Mouse (Mus musculus): ENCODE measurements around the gene Myom1. TPM values are rescaled to one million over a fixed set of nuclear protein-coding genes. Genes with fewer than 3 reads are reported as not detected.

Gene Myom1
- polyA plus RNA-seq, 1 experiment from 2014 or later: 3.9 TPM

DNA sequence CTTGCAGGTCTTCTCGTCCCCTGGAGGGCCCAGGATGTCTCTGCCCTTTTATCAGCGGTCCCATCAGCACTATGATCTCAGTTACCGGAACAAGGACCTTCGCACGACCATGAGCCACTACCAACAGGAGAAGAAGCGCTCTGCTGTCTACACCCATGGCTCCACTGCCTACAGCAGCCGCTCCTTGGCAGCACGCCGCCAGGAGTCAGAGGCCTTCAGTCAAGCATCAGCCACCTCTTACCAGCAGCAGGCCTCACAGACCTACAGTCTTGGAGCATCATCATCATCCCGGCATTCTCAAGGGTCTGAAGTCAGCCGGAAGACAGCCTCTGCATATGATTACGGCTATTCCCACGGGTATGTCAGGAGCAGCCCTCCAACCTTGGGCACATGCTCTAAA, 20.4 kb downstream of the Myom1 start:
- H3K36me3 ChIP-seq: no peaks in the 10 kb centered on the region
- 81% methylated on average over 13 of the region's 13 CpGs for WGBS (ENCODE audit: insufficient replicate concordance)
- H3K4me2 ChIP-seq: no peak overlapping the region
- H3K4me3 ChIP-seq: no peak overlapping the region
- no peak overlapping the region for H3K9ac ChIP-seq
- no peak overlapping the region for H3K27ac ChIP-seq
- ATAC-seq: no peak
- H3K9me3 ChIP-seq (replicated peaks): no peaks in the 10 kb centered on the region
- H3K4me1 ChIP-seq: peaks cover 12% of the 10 kb centered on the region
- H3K27me3 ChIP-seq (replicated peaks): no peaks in the 10 kb centered on the region

DNA sequence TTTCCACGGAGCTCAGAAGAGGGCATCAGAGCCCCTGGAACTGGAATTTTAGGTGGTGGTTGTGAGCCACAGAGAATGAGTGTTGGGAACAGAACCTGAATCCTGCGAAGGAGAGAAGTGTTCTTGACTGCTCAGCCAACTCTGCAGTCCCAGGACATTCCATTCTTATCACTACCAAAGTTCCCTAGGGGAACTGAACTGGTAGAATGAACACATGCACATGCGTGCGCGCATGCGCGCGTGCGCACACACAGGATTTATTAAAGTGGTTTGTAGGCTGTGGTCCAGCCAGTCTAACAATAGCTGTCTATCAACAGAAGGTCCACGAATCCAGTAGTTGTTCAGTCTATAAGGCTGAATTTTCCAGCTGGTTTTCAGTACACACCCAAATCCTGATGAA, 21.6 kb downstream of the Myom1 start:
- Histone ChIP-seq H3K4me1 (peaks cover 9% of the 10 kb centered on the region), H3K9ac (no peak overlapping the region), H3K4me2 (no peak overlapping the region), H3K27me3 (replicated peaks) (no peaks in the 10 kb centered on the region), H3K9me3 (replicated peaks) (no peaks in the 10 kb centered on the region), H3K27ac (no peak overlapping the region), H3K36me3 (no peaks in the 10 kb centered on the region), H3K4me3 (no peak overlapping the region)
- ATAC-seq: no peak
- WGBS (ENCODE audit: insufficient replicate concordance): 90% methylated on average over 10 of the region's 10 CpGs

DNA sequence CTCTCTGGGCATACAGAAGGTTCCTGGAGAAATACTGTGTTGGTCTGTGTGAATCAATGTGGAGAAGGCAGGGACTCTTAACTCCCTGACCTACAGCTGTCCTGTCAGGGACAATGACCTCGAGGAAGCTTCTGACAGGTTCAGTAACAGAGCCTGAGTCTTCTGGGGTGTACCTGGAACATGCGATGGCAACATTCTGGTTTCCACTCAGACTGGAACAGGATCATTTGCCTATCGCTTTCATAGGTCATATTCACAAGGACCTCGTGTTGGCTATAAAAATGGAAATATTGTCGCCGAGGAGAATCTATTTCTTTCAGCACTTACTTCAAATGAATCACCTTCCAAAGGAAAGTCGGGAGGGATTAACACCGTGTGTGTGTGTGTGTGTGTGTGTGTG, 23.5 kb downstream of the Myom1 start:
- ATAC-seq: no peak
- H3K36me3 ChIP-seq: no peaks in the 10 kb centered on the region
- no peaks in the 10 kb centered on the region for H3K27me3 ChIP-seq (replicated peaks)
- WGBS (ENCODE audit: insufficient replicate concordance): 72% methylated on average over 8 of the region's 8 CpGs
- H3K9ac ChIP-seq: no peak overlapping the region
- H3K27ac ChIP-seq: no peak overlapping the region
- H3K4me1 ChIP-seq: no peaks in the 10 kb centered on the region
- no peaks in the 10 kb centered on the region for H3K9me3 ChIP-seq (replicated peaks)
- no peak overlapping the region for H3K4me2 ChIP-seq
- H3K4me3 ChIP-seq: no peak overlapping the region

DNA sequence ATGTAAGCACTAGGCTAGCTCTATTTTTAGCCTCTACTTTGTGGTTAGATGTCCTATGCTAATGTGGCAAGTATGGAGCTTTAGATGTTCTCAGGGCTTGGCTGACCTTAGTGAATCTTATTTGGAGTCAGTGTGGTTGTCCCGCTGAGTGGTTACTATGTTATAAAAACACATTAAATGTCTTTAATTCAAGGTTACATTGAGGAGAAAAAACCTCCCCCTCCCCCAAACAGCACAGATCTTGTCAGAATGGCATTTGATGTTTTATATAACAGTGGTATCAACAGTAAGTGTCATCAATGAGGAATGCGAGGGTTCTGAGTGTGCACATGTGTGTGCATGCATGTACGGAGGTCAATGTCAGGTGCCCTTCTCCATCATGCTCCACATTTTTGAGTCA, 24.8 kb downstream of the Myom1 start:
- Histone ChIP-seq H3K9me3 (replicated peaks) (no peaks in the 10 kb centered on the region), H3K4me3 (no peak overlapping the region), H3K4me1 (no peaks in the 10 kb centered on the region), H3K27ac (no peak overlapping the region), H3K9ac (no peak overlapping the region), H3K36me3 (no peaks in the 10 kb centered on the region), H3K4me2 (no peak overlapping the region), H3K27me3 (replicated peaks) (no peaks in the 10 kb centered on the region)
- 82% methylated on average over 3 of the region's 3 CpGs for WGBS (ENCODE audit: insufficient replicate concordance)
- ATAC-seq: no peak

DNA sequence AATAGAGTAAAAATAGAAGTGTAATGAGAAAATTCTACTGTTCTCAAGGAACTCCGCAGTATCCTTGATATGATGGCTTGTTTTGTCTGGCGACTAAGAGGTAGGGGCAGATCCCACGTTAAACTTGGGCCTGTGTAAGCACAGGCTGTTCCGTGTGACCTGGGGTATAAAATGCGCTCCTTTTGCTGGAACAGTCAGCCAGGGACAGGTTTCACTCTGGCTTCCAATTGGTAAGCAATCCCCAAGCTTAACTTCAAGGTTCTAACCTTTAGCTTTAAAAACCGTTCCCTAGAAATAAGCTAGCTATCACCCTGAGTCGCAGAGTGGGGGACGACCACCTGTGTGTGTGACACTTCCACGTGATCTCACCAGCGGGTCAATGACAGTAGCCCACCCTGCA, 30.3 kb downstream of the Myom1 start:
- 80% methylated on average over 10 of the region's 10 CpGs for WGBS (ENCODE audit: insufficient replicate concordance)
- H3K4me3 ChIP-seq: no peak overlapping the region

DNA sequence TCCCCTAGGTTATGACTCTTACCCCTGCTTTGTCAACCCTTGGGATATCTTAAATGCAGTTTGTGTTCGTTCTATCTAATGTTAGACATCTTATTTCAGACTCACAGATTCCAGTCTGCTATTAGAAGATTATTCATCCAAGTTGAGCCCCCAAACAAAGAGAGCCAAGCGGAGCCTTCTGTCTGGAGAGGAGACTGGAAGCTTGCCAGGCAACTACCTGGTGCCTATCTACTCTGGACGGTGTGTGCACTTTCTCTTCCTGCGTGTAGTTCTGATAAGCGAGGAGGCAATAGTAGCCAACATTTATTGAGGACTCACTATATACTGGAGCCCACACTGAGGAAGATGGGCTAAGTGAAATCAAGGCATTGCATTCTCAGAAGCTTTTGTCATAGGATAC, 32.0 kb downstream of the Myom1 start:
- H3K9ac ChIP-seq: no peak overlapping the region

More for the DNA sequence above, 30.3 kb downstream of the Myom1 start:
- Histone ChIP-seq H3K4me1 (no peaks in the 10 kb centered on the region), H3K9ac (no peak overlapping the region), H3K36me3 (no peaks in the 10 kb centered on the region), H3K9me3 (replicated peaks) (no peaks in the 10 kb centered on the region), H3K4me2 (no peak overlapping the region), H3K27ac (no peak overlapping the region), H3K27me3 (replicated peaks) (no peaks in the 10 kb centered on the region)
- no peak for ATAC-seq

DNA sequence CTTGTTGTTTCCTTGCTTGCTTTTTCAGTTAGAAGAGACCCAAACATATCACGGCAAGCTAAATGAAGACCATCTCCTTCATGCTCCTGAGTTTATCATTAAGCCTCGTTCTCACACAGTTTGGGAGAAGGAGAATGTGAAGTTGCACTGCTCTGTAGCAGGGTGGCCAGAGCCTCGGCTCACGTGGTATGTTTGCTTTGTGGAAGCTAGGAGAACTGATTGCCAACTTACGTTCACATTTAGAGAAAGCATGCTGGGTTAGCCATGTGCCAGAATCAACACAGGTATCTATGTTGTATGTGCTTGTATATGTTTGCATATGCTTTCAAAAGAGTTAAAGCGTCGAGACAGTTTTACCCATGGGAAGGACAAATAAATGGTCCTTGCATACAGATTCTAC, 34.8 kb downstream of the Myom1 start:
- ATAC-seq: no peak
- Histone ChIP-seq H3K27ac (no peak overlapping the region), H3K4me2 (no peak overlapping the region), H3K9me3 (replicated peaks) (no peaks in the 10 kb centered on the region), H3K4me3 (no peak overlapping the region), H3K9ac (no peak overlapping the region), H3K4me1 (0 out of 2 replicates have a peak, but pooled peaks cover 6% of the 10 kb centered on the region), H3K27me3 (replicated peaks) (no peaks in the 10 kb centered on the region; the same call in 1 of the 2 replicates), H3K36me3 (no peaks in the 10 kb centered on the region)
- 66% methylated on average over 7 of the region's 7 CpGs for whole genome bisulfite sequencing (ENCODE audit: insufficient replicate concordance)

More for the DNA sequence above, 32.0 kb downstream of the Myom1 start:
- no peaks in the 10 kb centered on the region for H3K9me3 ChIP-seq (replicated peaks)
- H3K27me3 ChIP-seq (replicated peaks): no peaks in the 10 kb centered on the region; the same call in 1 of the 2 replicates
- H3K27ac ChIP-seq: no peak overlapping the region
- H3K4me2 ChIP-seq: no peak overlapping the region
- 63% methylated on average over 5 of the region's 5 CpGs for WGBS (ENCODE audit: insufficient replicate concordance)
- H3K36me3 ChIP-seq: no peaks in the 10 kb centered on the region
- H3K4me1 ChIP-seq: no peaks in the 10 kb centered on the region
- ATAC-seq: no peak
- no peak overlapping the region for H3K4me3 ChIP-seq

DNA sequence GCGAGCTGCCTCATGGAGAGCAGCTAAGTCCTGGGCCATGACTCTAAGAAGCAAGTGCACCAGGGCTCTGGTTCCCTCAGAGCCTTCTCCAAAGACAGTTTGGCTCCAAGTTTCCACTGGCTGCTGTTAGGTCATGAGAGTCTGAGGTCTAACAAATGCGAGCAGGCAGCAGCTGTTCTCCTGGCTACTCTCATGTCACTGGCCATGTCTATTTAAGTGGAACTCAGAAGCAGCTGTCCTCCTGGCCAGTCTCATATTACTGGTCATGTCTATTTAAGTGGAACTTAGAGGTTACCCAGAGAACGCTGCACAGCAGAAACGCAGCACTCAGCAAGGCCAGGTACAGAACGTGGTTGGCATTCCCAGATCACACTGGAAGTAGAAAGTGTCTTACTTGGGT, 36.4 kb downstream of the Myom1 start:
- Histone ChIP-seq H3K9ac (no peak overlapping the region), H3K4me3 (no peak overlapping the region), H3K27me3 (replicated peaks) (no peaks in the 10 kb centered on the region; the same call in 1 of the 2 replicates), H3K4me1 (peaks cover 10% of the 10 kb centered on the region; the same call in 1 of the 2 replicates), H3K27ac (no peak overlapping the region), H3K4me2 (no peak overlapping the region), H3K36me3 (no peaks in the 10 kb centered on the region), H3K9me3 (replicated peaks) (no peaks in the 10 kb centered on the region)
- no peak for ATAC-seq
- 72% methylated on average over 5 of the region's 5 CpGs for WGBS (ENCODE audit: insufficient replicate concordance)

DNA sequence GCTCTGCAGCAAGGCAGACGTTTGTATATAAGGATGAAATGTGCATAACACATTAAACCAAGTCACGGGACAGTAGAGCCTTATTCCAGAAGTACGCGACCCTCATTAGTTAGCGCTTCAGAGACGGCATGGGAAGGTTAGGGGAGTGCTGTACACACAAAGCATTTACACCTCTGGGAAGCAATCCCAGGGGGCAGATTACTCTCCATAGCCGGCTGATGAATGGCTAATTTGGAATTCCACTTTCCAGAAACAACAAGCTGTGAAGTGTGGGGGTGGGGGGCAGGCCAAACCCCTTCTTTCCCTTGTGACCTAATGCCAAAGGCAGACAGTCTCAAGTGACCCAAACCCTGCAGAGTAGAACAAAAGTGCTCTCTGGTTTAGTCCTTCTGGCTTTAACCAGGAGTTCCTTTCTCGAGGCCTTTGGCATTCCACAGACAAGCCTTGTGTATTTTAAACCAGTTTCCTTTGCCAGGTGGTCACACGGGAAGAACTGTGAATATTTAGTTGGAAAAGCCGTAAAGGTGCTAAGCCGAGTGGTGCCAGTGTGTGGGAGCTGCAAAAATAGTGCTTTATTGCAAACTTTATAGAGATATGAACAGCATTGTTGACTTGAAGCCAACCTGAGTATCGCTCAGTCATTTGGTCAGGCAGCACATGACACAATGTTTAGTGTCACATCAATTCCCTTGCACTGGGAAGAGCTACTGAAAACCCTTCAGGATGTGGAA, 37.6 kb downstream of the Myom1 start:
- Histone ChIP-seq H3K4me2 (no peak overlapping the region), H3K4me1 (peaks cover 10% of the 10 kb centered on the region; the same call in 1 of the 2 replicates), H3K9ac (no peak overlapping the region), H3K27me3 (replicated peaks) (no peaks in the 10 kb centered on the region; the same call in 1 of the 2 replicates), H3K9me3 (replicated peaks) (no peaks in the 10 kb centered on the region), H3K36me3 (no peaks in the 10 kb centered on the region), H3K4me3 (no peak overlapping the region), H3K27ac (no peak overlapping the region)
- WGBS (ENCODE audit: insufficient replicate concordance): 63% methylated on average over 12 of the region's 12 CpGs
- no peak for ATAC-seq

DNA sequence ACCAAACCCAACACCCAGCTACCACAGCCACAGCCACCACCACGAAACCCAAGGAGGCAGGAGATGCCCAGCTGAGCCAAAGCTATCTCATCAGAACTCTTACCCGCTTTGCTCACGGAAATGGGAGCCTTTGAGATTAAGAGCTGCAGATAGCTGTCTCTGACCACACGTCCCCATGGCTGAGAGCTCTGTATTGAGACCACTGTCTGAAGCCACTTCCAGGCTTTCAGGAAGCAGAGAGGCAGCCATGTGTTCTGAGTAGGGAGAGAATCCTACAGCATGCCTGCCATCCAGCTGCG, 38.1 kb downstream of the Myom1 start:
- ATAC-seq: no peak
- Histone ChIP-seq H3K4me1 (peaks cover 10% of the 10 kb centered on the region; the same call in 1 of the 2 replicates), H3K36me3 (no peaks in the 10 kb centered on the region), H3K9me3 (replicated peaks) (no peaks in the 10 kb centered on the region), H3K9ac (no peak overlapping the region), H3K4me2 (no peak overlapping the region), H3K4me3 (no peak overlapping the region), H3K27me3 (replicated peaks) (no peaks in the 10 kb centered on the region; the same call in 1 of the 2 replicates), H3K27ac (no peak overlapping the region)
- WGBS (ENCODE audit: insufficient replicate concordance): 33% methylated on average over 5 of the region's 5 CpGs

DNA sequence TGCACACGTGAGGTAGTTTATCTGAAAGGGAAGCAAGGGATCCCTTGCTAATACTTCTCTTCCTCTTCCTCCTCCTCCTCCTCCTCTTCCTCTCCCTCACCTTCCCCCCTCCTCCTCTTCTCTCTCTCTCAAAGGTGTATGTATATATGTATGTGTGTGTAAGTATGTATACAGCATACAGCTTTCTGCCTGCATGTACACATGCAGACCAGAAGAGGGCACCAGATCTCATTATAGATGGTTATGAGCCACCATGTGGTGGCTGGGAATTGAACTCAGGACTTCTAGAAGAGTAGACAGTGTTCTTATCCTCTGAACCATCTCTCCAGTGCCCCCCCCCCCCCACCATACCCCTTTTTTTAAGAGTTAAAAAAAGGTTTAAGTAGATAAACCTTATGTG, 40.2 kb downstream of the Myom1 start:
- Histone ChIP-seq H3K4me3 (no peak overlapping the region), H3K4me1 (peaks cover 10% of the 10 kb centered on the region; the same call in 1 of the 2 replicates), H3K36me3 (no peaks in the 10 kb centered on the region), H3K4me2 (no peak overlapping the region), H3K9me3 (replicated peaks) (no peaks in the 10 kb centered on the region), H3K27me3 (replicated peaks) (no peaks in the 10 kb centered on the region; the same call in 1 of the 2 replicates), H3K9ac (no peak overlapping the region), H3K27ac (no peak overlapping the region)
- ATAC-seq: no peak
- 45% methylated on average over 1 of the region's 1 CpGs for WGBS (ENCODE audit: insufficient replicate concordance)

DNA sequence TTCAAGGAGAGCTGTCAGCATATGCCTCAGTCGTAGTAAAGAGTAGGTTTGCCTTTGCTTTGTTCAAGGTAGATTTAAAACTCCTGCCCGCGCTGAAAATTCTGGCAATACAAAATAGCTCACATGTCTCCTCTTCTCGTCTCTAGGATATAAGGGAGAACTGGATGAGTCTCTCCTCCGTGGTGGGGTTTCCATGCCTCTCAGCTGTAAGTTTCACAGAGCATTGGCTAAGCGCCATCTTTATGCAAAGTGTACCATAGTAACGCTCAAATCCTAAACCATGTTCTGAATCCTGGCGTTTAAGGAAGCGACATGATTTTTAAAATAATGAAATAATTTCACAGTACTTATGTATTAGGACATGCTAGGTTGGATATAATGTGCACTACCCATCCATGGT, 43.2 kb downstream of the Myom1 start:
- Histone ChIP-seq H3K27ac (no peak overlapping the region), H3K4me1 (peaks cover 4% of the 10 kb centered on the region; the same call in 1 of the 2 replicates), H3K4me3 (no peak overlapping the region), H3K27me3 (replicated peaks) (no peaks in the 10 kb centered on the region), H3K36me3 (no peaks in the 10 kb centered on the region), H3K9me3 (replicated peaks) (no peaks in the 10 kb centered on the region), H3K4me2 (no peak overlapping the region), H3K9ac (no peak overlapping the region)
- ATAC-seq: no peak
- WGBS (ENCODE audit: insufficient replicate concordance): 81% methylated on average over 9 of the region's 9 CpGs

DNA sequence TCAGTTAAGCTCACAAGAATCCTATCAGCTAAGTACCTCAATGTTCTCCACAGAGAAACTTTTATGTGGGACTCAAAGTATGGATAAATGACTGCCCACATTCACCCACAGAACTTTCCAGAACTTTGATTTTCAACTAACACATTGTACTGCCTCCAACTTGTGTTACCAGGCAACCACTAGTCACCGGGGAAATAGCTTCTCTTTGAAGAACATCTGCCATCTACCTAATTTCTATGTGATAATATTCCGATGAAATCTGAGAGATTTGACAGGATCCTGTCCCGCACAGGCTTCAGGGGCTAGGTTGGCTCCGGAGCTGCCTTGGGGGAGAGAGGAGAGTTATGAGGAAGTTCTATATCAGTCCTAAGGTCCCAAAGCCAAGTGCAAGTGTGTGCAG, 44.4 kb downstream of the Myom1 start:
- H3K4me3 ChIP-seq: no peak overlapping the region
- WGBS (ENCODE audit: insufficient replicate concordance): 75% methylated on average over 4 of the region's 4 CpGs
- H3K27me3 ChIP-seq (replicated peaks): no peaks in the 10 kb centered on the region
- H3K9me3 ChIP-seq (replicated peaks): no peaks in the 10 kb centered on the region
- H3K4me1 ChIP-seq: peaks cover 4% of the 10 kb centered on the region; the same call in 1 of the 2 replicates
- no peak overlapping the region for H3K9ac ChIP-seq
- H3K27ac ChIP-seq: no peak overlapping the region
- no peak for ATAC-seq
- no peaks in the 10 kb centered on the region for H3K36me3 ChIP-seq
- no peak overlapping the region for H3K4me2 ChIP-seq

Measured in liver, embryonic 12.5 days (tissue).